Mouse (Mus musculus) adrenal gland, postnatal 4 days (tissue): ENCODE data around the gene Zfp697. TPM values are rescaled to one million over a fixed set of nuclear protein-coding genes. Genes with fewer than 3 reads are reported as not detected.
"Not testable (repeated sequence)": the region's sequence is repeated elsewhere in the genome, so short reads cannot be mapped to it uniquely, and the experiment has no call there.

Experiments
- DNase-seq, 2 experiments: peaks; one replicate each; pipeline ENCODE4 v3.0.0; 2021 to 2022; ENCODE audit warnings: low spot score in 2 of 2, mixed read lengths in 2 of 2
- total RNA-seq, 2 experiments: library from RNA; stranded (reverse); gene quantifications; 2 replicates each; pipeline ENCODE4 v1.2.3; 2021

Gene Zfp697
- total RNA-seq, 2 experiments from 2014 or later, result 5.6 to 9.4 TPM

DNA sequence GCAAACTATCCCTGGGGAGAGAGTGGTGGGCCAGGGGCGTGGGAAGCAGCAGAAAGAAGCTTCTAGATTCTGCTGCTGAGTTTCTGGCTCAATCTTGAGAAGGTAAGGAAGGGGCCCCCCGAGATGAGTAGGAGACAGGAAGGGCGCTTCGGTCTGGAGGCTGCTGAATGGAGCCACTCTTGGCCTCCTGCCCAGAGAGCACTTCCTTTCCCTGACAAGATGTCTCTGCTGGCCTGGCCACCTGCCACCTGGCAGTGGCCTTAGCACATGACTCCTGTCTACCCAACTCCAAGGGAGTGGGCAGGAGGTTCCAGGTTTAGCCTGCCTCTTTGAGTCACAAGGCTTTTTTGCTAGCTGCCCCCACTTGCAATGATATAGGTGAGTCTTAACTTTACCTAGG, 35.1 kb downstream of the Zfp697 start:
- peak; percentile 24 to 63 for DNase-seq

GRCm38 (mm10) chr3:98418991-98419785, 36.9 kb downstream of the Zfp697 start:
- no peak for DNase-seq

- no peak for DNase-seq
Measured at GRCm38 (mm10) chr3:98419786-98420070, 37.5 kb downstream of the Zfp697 start.

DNA sequence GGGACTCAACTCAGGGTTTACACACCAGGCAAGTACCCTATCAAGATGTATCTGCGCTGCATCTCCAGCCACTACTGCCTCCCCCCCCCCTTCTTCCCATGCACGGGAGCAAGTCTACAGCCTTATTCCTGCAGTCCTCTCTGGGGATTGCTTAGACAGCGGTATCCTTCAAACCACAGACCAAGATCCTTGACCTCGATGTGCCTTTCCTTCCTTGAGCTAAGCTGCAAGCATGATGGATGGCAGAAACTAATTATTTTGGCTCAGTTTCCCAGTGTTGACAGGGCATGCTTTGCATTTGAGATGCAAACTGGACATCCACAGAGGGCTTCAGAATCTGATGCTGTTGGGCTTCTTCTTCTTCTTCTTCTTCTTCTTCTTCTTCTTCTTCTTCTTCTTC, 40.7 kb downstream of the Zfp697 start:
- DNase-seq, result no peak

GRCm38 (mm10) chr3:98426749-98427148, 44.5 kb downstream of the Zfp697 start:
- no peak for DNase-seq

DNA sequence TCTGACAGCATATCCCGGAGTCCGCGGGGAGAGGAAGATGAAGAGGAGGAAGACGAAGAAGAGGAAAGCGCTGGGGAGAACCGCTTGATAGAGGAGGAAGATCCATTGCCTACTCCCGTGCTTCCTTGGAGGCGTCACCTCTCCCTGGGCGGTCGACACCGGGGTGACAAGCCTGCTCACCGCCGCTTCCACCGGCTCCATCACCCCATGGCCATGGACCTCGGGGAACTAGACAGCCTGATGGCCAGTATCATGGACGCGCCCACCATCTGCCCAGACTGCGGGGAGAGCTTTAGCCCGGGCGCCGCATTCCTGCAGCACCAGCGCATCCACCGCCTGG, 45.0 kb downstream of the Zfp697 start:
- no peak for DNase-seq

GRCm38 (mm10) chr3:98427600-98428448, 45.6 kb downstream of the Zfp697 start:
- DNase-seq, result peak; percentile 42 to 63

DNA sequence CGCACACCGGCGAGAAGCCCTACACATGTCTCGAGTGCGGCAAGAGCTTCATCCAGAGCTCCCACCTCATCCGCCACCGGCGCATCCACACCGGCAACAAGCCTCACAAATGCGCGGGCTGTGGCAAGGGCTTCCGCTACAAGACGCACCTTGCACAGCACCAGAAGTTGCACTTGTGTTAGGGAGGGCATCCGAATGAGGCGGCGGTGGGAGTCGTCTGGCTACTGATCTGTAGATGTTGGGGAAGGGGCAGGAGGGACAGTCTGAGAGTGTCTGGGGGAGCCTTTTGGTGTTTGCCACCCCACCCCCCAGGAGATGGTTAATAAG, 46.2 kb downstream of the Zfp697 start:
- DNase-seq, result no peak

DNA sequence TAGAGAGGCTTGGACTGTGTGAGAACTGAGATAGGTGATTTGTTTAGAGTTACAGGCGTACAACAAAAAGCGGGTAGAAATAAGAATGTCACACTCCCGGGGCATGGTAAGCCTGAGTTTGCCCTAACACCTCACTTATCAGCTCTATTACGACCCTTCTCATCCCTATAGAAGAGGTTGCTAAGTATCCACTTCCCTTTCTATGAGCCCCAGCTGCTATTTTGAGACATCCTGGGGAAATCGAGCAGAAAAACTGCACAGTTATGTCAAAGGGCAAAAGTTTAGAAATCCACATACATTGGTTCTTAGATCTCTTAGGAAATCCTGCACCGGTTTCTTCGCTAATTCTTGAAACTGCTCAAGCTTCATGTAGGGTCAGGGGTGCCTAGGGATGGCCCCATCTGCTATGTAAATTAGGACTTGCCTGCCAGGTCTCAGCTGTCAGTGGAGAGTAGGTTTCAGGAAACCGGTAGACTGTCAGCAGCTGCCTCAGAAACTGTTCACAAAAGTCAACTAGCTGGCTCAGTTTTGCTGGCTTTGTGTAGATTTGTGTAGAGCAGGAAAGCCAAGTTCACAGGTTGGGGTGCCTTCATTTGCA, 46.8 kb downstream of the Zfp697 start:
- no peak for DNase-seq

DNA sequence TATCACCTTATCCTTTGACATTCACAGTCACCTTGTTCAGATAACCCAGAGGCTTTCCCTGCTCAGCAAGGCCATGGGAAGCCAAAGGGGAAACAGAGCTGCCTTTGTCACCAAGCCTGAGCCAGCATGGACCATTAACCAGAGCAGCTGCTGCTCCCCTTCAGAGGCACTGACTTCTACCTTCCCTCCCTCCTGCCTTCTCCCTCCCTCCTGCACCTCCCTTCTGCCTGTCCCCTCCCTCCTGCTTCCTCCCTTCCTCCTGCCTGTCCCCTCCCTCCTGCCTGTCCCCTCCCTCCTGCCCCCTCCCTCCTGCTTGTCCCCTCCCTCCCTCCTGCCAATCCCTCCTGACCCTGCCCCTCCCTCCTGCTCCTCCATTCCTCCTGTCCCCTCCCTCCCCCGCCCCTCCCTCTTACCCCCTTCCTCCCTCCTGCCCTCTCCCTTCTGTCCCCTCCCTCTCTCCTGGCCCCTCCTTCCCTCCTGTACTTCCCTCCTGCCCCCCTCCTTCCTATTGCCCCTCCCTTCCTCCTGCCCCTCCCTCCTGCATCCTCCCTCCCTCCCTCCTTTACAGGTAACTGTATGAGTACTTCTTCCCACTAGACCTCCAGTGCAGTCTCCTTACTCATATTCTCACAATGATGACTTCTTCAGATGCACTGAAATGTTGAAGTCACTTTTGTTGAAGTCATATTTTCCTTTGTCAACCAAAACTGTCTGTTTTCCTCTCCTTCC, 52.0 kb downstream of the Zfp697 start:
- DNase-seq, result no peak

- no peak for DNase-seq
Measured at GRCm38 (mm10) chr3:98435030-98435429, 52.8 kb downstream of the Zfp697 start.

GRCm38 (mm10) chr3:98442245-98442644, 60.0 kb downstream of the Zfp697 start:
- DNase-seq, result not testable (repeated sequence)

DNA sequence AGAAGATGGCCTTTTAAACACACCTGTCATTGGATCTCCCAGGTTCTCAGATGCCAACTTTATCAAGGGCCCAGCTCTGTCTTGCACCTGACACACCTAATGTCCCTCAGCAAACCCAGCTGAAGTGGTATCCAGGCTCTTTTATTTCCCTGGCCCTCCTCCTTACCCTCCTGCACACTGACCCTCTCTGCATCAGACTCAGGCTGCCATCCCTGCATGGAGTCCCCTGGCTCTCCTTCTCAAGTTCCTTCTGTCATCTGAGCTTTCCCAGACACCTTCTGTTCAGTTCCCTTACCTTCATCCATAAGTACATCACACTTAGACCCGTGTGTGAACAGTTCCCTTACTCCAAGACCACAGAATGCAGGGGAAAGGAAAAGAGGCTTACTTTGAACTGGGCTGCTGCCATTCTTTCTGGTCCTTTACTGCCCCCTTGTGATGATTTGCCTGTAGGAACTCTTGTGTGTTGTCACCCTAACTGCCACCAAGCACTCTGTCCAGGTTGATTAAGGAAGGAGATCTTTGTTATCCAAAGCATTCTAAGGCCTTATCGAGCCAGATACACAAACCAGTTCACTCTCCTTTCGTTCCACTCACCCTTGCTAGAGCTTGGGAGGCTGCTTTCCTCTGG, 61.0 kb downstream of the Zfp697 start:
- DNase-seq, result not testable (repeated sequence)

GRCm38 (mm10) chr3:98443924-98444323, 61.7 kb downstream of the Zfp697 start:
- not testable (repeated sequence) for DNase-seq

DNA sequence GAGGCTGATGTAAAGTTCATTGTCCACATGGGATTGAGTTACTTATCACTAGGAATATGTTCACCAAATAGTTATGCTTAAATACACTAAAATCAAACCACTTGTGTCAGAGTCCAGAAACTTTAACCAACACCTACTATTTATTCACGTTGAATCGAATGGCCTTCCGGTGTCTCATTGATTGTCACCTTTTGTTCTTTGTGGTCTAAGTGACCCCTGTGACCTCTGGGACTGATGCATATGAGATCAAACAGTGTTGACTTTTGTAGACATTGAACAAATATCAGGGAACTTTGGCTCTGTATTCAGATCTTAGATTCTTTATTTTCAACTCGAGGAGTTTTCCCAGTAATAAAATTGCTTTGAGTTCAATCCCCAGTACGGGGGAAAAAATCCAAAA, 71.5 kb downstream of the Zfp697 start:
- not testable (repeated sequence) for DNase-seq

DNA sequence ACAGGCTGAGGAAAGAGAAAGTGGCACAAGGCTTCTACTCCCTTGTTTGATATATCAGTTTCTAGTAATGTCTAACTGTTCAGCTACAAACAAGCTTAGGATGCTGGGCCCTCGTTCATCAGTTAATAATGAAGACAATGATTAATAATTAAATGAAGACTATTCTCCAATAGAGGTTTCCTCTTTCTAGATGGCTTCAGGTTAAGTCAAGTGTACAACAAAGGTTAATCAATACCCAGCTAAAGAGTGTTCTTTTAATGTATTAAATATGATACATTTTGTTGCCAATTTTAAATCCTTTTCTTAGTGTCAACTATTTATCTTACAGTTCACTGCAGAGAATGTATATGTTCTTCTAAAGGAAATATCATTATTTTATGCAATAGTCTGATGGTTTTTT, 74.8 kb downstream of the Zfp697 start, which contains the start of gene Gm4450:
TSS of gene Gm4450 (minus strand) at position 101 of the 400 bp plus-strand sequence.
- not testable (repeated sequence) for DNase-seq

GRCm38 (mm10) chr3:98469323-98469722, 87.1 kb downstream of the Zfp697 start:
- DNase-seq, result not testable (repeated sequence)

DNA sequence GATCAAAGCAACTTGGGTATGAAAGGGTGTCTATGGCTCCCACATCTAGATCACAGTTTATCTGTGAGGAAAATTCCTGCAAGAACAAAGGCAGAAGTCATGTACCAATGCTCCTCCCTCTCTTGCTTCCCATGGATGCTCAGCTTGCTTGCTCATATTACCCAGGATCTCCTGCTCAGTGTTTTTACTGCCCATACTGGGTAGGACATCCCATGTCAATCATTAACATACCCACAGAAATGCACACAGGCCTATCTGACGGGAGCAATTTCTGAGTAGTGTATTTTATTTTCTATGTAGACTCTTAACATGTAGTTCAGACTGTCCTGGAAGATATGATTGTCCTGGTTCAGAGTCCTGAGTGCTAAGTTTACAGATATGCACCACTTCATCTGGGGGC, 88.8 kb downstream of the Zfp697 start:
- not testable (repeated sequence) for DNase-seq

DNA sequence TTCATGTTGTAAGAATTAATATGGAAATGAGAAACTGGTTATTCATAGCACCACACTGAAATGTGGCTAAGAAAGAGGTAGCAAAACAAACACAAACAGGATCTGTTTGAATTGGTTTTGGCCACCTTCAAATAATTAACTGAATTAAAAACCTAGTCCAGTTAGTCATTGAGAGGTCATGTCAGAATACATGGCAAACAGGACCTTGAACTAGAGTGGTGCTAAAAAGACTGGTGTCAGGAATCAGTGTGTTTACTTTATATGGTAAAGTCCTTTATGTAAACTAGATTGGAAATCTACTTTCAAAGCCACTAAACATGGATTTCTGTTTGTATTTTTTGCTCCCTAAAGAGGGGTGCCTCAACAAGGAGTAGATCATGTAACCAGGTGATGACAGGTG, 89.2 kb downstream of the Zfp697 start:
- not testable (repeated sequence) for DNase-seq

- DNase-seq, result not testable (repeated sequence)
Measured at GRCm38 (mm10) chr3:98494184-98494583, 111.9 kb downstream of the Zfp697 start.

DNA sequence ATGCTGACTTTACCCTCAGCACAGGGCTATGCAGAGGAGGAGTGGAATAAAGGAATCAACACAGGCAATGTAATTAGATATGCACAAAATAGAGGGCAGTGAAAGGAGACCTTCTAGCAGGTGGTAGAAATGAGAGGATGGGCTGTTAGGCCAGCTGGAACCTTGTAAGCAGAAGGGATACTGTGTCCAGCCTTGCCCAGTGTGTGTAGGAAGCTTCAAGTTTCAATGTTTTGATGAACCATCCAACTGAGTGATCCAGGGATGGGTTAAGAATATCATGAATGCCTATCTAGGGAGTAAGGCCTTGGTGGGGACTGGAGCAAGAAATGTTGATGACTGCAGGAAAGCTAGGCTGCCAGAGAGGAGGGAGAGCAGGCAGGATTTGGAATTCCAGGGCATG, 112.8 kb downstream of the Zfp697 start:
- DNase-seq, result not testable (repeated sequence)
